Mouse (Mus musculus): ENCODE results near the gene Trim10.

Gene Trim10

GRCm38 (mm10) chr17:36858181-36858580 is 11.2 kb upstream of the Trim10 start:
- in situ Hi-C loops (cut with MboI, MseI): no loop called here

- in situ Hi-C loops (cut with MboI, MseI): no loop called here
Observed at GRCm38 (mm10) chr17:36861680-36862079, 7.7 kb upstream of the Trim10 start.

- in situ Hi-C loops (cut with MboI, MseI): no loop called here
Observed at GRCm38 (mm10) chr17:36866719-36867527, 2.5 kb upstream of the Trim10 start, which contains the start of gene Trim15. Gene Trim15, minus strand, starts transcription at chr17:36867210.

- in situ Hi-C loops (cut with MboI, MseI): no loop called here
Observed at GRCm38 (mm10) chr17:36868836-36869235, 538 bp upstream of the Trim10 start.

GRCm38 (mm10) chr17:36869955-36870810 is 809 bp downstream of the Trim10 start:
- in situ Hi-C loops (cut with MboI, MseI): no loop called here

GRCm38 (mm10) chr17:36874636-36875035 is 5.3 kb downstream of the Trim10 start:
- in situ Hi-C loops (cut with MboI, MseI): no loop called here

GRCm38 (mm10) chr17:36883350-36883749 is 14.0 kb downstream of the Trim10 start:
- in situ Hi-C loops (cut with MboI, MseI): no loop called here

- in situ Hi-C loops (cut with MboI, MseI): no loop called here
Observed at GRCm38 (mm10) chr17:36885132-36885790, 15.9 kb downstream of the Trim10 start.

GRCm38 (mm10) chr17:36890073-36890903 is 20.9 kb downstream of the Trim10 start, which contains the start of gene Trim40:
Gene Trim40, minus strand, starts transcription at chr17:36890123.
- in situ Hi-C loops (cut with MboI, MseI): loop anchor here (5.0 to 10.0 kb wide), 2 partner anchors 162 to 315 kb away; partner anchors contain the start of gene Olfr94

- in situ Hi-C loops (cut with MboI, MseI): loop anchor here (5.0 to 10.0 kb wide), 2 partner anchors 161 to 313 kb away; partner anchors contain the start of gene Olfr94
Observed at GRCm38 (mm10) chr17:36891496-36891895, 22.1 kb downstream of the Trim10 start.

GRCm38 (mm10) chr17:36892362-36892761 is 23.0 kb downstream of the Trim10 start:
- in situ Hi-C loops (cut with MboI, MseI): loop anchor here (5.0 to 10.0 kb wide), 2 partner anchors 160 to 312 kb away; partner anchors contain the start of gene Olfr94

- in situ Hi-C loops (cut with MboI, MseI): loop anchor here (5.0 to 10.0 kb wide), 2 partner anchors 159 to 311 kb away; partner anchors contain the start of gene Olfr94
Observed at GRCm38 (mm10) chr17:36893387-36893786, 24.0 kb downstream of the Trim10 start.

- in situ Hi-C loops (cut with MboI, MseI): loop anchor here (10.0 kb wide), 1 partner anchor 308 kb away; the partner anchor contains the start of gene Olfr94
Observed at GRCm38 (mm10) chr17:36896583-36896982, 27.2 kb downstream of the Trim10 start.

- in situ Hi-C loops (cut with MboI, MseI): loop anchor here (10.0 kb wide), 1 partner anchor 308 kb away; the partner anchor contains the start of gene Olfr94
Observed at GRCm38 (mm10) chr17:36897065-36897464, 27.7 kb downstream of the Trim10 start.

GRCm38 (mm10) chr17:36897552-36898205 is 28.3 kb downstream of the Trim10 start, which contains the start of gene Trim31:
Gene Trim31, plus strand, starts transcription at chr17:36898118.
- in situ Hi-C loops (cut with MboI, MseI): loop anchor here (10.0 kb wide), 1 partner anchor 307 kb away; the partner anchor contains the start of gene Olfr94

- in situ Hi-C loops (cut with MboI, MseI): loop anchor here (10.0 kb wide), 1 partner anchor 305 kb away; the partner anchor contains the start of gene Olfr94
Observed at GRCm38 (mm10) chr17:36899376-36899775, 30.0 kb downstream of the Trim10 start.

GRCm38 (mm10) chr17:36900001-36900400 is 30.6 kb downstream of the Trim10 start:
- in situ Hi-C loops (cut with MboI, MseI): no loop called here

GRCm38 (mm10) chr17:36900691-36901090 is 31.3 kb downstream of the Trim10 start:
- in situ Hi-C loops (cut with MboI, MseI): no loop called here

GRCm38 (mm10) chr17:36903651-36904050 is 34.3 kb downstream of the Trim10 start:
- in situ Hi-C loops (cut with MboI, MseI): no loop called here

- in situ Hi-C loops (cut with MboI, MseI): no loop called here
Observed at GRCm38 (mm10) chr17:36908235-36908634, 38.9 kb downstream of the Trim10 start.

Measured in T-helper 2 cell (primary cell).